Mouse (Mus musculus): Measurements from ENCODE around the gene Sigmar1. TPM values are rescaled to one million over a fixed set of nuclear protein-coding genes. Genes with fewer than 3 reads are reported as not detected.

The Sigmar1 gene
- polyA plus RNA-seq, 1 experiment = 80.9 TPM

DNA sequence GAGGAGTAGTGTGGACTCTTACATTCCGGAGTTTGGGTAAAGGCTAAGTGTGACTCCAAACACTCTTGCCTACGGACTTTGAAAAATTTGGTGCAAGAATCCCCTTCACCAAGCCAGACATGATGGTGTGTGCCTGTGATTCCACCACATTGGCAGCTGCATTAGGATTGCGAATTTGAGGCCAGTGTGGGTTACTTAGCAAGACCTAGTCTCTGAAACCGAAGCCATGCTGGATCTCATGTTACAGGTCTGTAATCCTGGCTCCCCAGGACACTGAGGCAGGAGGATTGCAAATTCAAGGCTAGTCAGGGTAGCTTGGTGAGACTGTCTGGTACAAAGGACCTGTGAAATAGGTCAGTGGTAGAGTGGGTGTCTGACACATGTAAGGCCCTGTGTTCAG, 2.7 kb upstream of the Sigmar1 start:
- WGBS = 95% methylated on average over 4 of the region's 4 CpGs
- no peak for DNase-seq (ENCODE audit: low read depth, low spot score)

DNA sequence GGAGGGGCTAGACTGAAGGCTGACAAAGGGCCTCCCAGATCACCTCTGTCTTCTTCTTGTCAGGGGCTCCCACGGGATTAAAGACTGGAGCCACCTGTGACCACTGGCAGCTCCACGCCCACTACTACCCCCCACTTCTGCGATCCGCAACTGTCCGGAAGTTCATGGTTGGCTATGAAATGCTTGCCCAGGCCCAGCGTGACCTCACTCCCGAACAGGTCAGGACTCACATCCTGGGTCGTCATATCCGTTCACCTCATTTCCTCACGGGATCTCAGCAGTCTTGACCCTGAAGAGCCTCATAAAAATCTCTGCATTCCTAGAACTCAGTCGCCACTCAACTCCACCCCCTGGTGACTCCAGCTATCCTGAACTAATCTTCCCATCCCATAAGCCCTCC, 2.1 kb upstream of the Sigmar1 start:
- no peak for DNase-seq (ENCODE audit: low read depth, low spot score)
- 79% methylated on average over 11 of the region's 11 CpGs for WGBS

DNA sequence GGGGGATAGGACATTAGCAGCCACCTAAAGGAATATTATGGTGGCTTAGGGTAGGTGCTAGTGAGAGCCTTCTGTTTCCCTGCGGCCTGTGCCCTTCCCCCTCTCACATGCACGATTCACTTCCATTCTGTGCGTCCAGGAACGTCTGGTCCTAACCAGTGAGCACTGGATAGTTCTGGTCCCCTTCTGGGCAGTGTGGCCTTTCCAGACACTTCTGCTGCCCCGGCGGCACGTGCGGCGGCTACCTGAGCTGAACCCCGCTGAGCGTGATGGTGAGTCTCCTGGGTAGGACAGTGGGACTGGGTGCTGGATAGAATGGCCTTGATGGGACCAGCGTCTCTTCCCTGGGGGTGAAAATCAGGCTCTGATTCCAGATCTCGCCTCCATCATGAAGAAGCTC, 1.4 kb upstream of the Sigmar1 start:
- WGBS = 95% methylated on average over 13 of the region's 13 CpGs
- no peak for DNase-seq (ENCODE audit: low read depth, low spot score)

- 65% methylated on average over 8 of the region's 8 CpGs for WGBS
- no peak for DNase-seq (ENCODE audit: low read depth, low spot score)
Measured at GRCm38 (mm10) chr4:41756440-41756839, 483 bp upstream of the Sigmar1 start.

GRCm38 (mm10) chr4:41754797-41755337, 1.1 kb downstream of the Sigmar1 start, which contains the start of gene Galt:
Gene Galt, plus strand, starts transcription at chr4:41755228.
- 10% methylated on average over 14 of the region's 14 CpGs for WGBS
- peak; percentile 68 for DNase-seq (ENCODE audit: low read depth, low spot score)

DNA sequence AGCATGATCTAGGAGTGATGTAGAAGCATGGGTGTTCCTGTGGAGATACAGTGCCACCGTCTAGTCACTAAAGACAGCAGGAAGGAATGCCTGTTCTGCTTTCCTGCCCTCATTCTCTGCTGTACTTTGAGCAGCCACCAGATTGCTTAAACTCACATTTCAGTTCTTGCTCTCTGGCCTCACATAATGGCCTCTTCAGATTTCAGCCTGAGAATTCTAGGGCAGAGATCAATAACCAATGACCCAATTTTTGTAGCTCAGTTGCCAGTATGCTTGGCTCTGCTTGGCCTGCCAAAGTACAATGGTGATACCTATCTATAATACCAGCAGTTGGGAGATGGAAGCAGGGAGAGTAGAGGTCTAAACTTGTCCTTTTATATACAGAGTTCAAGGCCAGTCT, 10.9 kb downstream of the Sigmar1 start:
- WGBS = 83% methylated on average over 1 of the region's 1 CpGs
- no peak for DNase-seq (ENCODE audit: low read depth, low spot score)

DNA sequence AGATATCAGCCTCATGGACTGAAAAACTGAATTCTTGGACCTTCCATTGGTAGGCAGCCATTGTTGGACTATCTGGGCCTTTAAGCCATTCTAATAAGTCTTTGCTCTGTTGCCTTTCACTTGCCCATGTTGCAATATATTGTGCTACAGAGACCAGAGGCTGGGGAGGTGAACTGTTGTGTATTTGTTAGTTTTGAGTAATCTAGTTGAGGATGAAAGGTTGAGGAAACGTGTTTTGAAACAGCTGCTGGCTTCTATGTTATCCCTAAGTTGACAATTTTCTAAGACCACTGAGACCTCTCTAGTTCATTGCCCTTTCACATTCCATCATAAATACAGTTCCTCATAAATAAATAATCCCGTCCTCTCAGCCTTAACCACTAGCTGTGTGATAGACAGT, 11.8 kb downstream of the Sigmar1 start:
- 81% methylated on average over 2 of the region's 2 CpGs for WGBS
- DNase-seq (ENCODE audit: low read depth, low spot score) = no peak

DNA sequence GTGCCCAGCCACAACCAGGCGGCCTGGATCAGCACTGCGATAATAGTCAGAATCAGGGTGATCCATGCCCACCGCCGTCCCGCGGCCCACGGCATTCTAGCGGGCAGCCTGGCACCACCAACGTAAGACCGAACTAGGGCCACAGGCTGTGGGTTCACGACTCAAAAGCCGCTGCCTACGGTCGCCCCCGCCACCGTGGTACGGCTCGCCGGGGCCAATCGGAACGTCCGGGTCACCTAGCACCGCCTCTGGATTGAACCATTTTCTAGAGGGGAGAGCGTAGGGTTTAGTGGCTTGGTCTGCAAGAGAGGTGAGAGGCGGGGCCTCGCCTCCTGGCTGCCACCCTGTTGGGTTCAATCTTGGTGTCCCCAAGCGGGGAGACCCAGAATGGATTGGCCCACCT, 14.8 kb downstream of the Sigmar1 start:
- WGBS = under 1% methylated on average over 27 of the region's 27 CpGs
- peak; percentile 73 for DNase-seq (ENCODE audit: low read depth, low spot score)

DNA sequence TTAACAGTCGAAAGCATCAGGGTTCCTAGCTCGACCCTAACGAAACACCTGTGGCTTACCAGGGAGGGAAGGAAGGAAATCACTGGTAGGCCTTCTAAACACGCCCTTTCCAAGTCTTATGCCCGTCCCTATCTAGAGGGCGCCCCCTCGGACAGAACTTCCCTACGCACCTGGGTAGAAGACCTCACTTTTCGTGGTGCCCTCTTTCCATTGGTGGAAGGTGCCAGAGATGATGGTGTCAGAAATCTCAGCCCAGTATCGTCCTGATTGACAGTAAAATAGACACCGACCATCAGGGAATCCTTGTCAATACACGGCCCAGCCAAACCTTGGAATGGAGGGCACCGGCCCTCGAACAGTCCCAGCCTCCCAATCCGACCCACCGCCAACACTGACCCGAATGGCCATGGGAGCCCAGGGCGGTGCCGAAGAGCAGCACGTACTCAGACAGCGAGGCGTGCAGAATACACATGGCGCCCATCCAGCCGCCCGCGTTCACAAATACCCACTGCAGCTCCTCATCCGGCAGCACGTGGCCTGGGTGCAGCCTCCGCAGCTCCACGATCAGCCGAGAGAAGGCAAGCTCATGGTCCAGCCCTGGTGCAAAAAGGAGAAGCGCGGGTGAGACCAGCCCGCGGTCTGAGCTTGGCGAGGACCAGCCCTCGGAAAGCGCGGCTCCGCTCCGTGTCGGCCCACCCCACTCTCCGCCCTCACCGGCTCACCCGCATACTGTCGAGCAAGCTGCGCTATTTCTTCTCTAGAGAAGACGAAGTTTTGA, 15.4 kb downstream of the Sigmar1 start:
- DNase-seq (ENCODE audit: low read depth, low spot score) = no peak
- 1% methylated on average over 48 of the region's 48 CpGs for WGBS

GRCm38 (mm10) chr4:41739260-41739659, 16.7 kb downstream of the Sigmar1 start:
- WGBS = 85% methylated on average over 13 of the region's 13 CpGs
- no peak for DNase-seq (ENCODE audit: low read depth, low spot score)

DNA sequence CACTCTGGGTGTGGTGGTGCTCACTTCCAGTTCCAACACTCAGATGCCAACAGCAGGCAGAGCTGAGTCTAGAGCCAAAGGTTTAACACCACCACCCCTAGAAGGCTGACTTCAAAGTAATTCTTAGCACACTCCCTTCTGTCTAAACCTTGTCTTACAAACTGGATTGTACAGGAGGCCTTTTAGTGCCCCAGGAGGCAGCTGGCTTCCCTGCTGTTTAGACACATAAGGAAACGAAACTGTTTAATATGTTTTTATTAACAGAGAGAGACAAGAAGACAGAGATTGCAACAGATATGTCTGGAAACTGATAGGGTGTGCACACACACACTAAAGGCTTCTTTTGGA, 17.7 kb downstream of the Sigmar1 start:
- WGBS = 25% methylated on average over 1 of the region's 1 CpGs
- no peak for DNase-seq (ENCODE audit: low read depth, low spot score)

- 7% methylated on average over 8 of the region's 8 CpGs for whole genome bisulfite sequencing
- no peak for DNase-seq (ENCODE audit: low read depth, low spot score)
Measured at GRCm38 (mm10) chr4:41737602-41738255, 18.2 kb downstream of the Sigmar1 start.

DNA sequence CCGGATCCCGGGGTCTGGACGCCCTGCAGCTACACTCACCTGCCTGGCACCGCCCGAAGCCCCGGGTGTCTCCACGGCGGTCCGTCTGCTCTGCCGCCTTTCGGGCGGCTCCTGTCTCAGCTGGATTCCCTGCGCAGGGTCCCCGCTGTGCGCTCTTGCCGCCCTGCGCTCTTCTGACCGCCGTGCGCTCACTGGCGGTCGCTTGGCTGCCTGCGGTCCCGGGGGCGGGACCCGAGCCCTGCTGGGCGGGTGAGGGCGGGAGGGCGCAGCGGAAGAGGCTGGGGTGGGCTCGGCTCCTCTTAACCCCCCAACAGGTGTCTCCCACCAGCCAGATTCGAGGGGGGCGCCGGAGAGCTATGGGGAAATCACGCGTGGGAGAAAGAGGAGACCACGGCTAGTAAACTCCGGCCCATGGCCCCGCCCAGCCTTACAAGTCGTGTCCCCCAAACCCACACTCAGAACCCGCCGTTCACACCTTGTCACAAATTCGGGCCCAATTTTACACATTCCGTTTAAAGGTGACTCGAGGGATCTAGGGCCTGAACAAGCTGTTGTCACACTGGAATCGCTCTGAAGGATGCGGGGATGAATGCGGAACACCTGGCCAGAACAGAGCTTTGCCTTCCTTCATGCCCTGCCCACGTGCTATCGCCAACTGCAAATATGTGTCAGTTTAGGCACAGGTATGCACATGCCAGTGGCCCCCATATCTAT, 24.7 kb downstream of the Sigmar1 start, which contains the start of gene Arid3c:
TSS of gene Arid3c (minus strand) at position 91 of the 714 bp plus-strand sequence.
- 1% methylated on average over 50 of the region's 50 CpGs for WGBS
- no peak for DNase-seq (ENCODE audit: low read depth, low spot score)

DNA sequence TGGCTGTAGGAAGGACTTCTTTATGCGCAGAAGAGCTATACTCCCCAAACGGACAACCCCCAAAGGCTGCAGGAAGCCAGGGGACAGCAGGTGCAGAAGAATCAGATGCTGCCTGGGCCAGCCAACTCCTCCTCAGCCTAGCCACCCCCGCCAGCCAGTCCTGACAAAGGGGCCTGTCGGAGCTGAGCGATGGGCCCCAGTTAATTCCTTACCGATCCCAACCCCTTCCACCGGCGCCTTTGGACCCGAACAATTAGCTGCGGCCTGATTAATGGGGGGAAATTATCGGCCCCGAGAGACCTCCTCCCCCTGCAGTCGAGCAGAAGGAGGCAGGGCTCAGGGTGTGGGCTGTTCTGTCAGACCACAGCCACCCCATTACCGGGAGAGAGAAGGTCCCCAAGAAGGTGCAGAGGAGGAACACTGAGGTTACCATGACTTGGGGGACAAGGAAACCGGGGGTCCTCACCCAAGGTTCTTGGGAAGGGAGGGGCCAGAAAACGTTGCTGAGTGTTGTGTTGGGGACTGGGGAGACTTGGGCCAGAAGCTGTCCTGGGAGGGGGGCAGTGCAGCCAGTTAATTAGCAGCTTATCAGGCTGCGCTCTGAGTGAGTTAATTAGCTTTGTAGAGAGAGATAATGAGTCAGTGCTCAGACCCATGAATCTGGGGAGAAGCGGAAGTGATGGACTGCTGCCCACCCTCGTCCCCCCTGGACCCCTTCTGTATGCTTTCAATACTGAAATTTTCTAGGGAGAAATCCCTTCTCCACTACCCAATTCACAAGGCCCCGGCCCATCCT, 28.9 kb downstream of the Sigmar1 start:
- DNase-seq (ENCODE audit: low read depth, low spot score) = no peak
- WGBS = 27% methylated on average over 20 of the region's 20 CpGs

DNA sequence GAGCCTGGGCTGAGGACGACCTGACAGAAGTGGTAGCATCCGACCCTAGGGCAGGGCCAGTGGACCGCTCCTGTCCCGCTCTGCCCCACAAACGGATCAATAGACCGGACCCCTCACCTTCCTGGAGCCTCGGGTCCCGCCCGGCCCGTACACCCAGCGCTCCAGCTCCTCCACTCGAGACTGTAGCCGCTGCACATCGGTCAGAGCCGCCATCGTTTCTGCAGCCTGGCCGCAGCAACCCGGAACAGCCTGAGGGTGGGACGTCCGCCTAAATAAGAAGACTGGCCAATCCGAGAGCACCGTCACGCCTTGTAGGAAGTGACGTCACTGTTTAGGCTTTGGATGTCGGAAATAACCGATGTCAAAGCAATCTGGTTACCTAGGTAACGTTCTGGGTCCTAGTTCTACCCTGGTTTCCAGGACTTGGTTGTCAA, 33.0 kb downstream of the Sigmar1 start, which contains the start of gene Dctn3:
TSS of gene Dctn3 (minus strand) at position 253 of the 434 bp plus-strand sequence.
- under 1% methylated on average over 27 of the region's 27 CpGs for WGBS
- peak; percentile 89 for DNase-seq (ENCODE audit: low read depth, low spot score)

- WGBS = 88% methylated on average over 6 of the region's 6 CpGs
- DNase-seq (ENCODE audit: low read depth, low spot score) = no peak
Measured at GRCm38 (mm10) chr4:41716834-41717233, 39.1 kb downstream of the Sigmar1 start.

DNA sequence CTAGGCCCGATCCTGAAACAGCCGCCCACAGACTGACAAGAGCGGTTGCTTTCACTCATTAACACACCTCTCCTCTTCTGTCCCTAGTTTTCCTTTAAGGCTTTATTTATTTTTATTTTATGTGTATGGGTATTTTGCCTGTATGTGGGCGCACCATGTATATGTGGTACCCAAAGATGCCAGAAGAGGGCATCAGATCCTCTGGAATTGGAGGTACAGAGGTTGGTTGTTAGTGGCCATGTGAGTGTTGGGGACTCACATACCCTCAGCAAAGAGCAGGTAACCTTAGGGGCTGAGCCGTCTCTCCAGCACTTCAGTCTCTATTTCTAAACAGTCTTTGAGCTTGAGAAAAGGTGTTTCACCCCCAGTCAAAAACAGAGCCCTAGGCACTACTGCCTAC, 40.4 kb downstream of the Sigmar1 start:
- WGBS = 85% methylated on average over 5 of the region's 5 CpGs
- no peak for DNase-seq (ENCODE audit: low read depth, low spot score)

DNA sequence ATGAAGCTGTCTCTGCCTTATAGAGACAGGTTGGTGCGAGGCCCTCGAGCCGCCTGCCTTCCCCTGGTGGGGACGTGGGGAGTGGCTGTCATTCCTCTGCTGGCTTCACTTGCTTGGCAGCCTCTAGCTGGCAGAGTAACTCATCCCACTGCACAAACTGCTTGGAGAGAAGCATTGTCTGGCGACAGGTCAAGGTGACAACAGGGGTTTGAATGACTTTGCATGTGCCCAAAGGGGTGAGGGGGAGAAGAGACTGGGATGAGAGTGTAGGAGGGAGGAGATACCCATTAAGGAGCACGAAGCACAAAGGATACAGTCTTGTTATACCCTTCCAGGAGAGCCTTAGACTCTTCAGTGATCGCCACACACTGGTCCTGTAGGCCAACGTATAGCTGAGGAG, 40.9 kb downstream of the Sigmar1 start:
- 71% methylated on average over 8 of the region's 8 CpGs for WGBS
- DNase-seq (ENCODE audit: low read depth, low spot score) = no peak

- 12% methylated on average over 8 of the region's 8 CpGs for WGBS
- no peak for DNase-seq (ENCODE audit: low read depth, low spot score)
Measured at GRCm38 (mm10) chr4:41714276-41714675, 41.7 kb downstream of the Sigmar1 start.
